Mouse (Mus musculus) limb, embryonic 11.5 days (tissue): ENCODE measurements around the gene Ptcd2. TPM values are rescaled to one million over a fixed set of nuclear protein-coding genes. Genes with fewer than 3 reads are reported as not detected.
A peak's percentile ranks its signal among the peaks of the same experiment; 100 is the strongest.

Experiments
- ATAC-seq: fragments of 200-750 bp; cut with Nextera tagmentation; 2 replicates; pipeline ENCODE4 v1.8.0; 2017; ENCODE audit warnings: low read depth; ENCODE audit not compliant: insufficient number of reproducible peaks, low FRiP score, low TSS enrichment
- DNase-seq: peaks from one replicate; pipeline ENCODE4 v3.0.0-alpha.2; 2015; ENCODE audit warnings: low spot score
- H3K27ac ChIP-seq: fragments of 300-500 bp; sonication (generic); replicated peaks from 2 replicates; pipeline ENCODE4 v1.5.1; 2014; ENCODE audit warnings: low read depth, mild to moderate bottlenecking, low read length
- H3K27me3 ChIP-seq: fragments of 300-500 bp; sonication (generic); 2 replicates; pipeline ENCODE4 v1.6.1; 2014; ENCODE audit warnings: mild to moderate bottlenecking, low read length, mixed read lengths; ENCODE audit not compliant: control insufficient read depth, insufficient read depth
- H3K36me3 ChIP-seq: fragments of 300-500 bp; sonication (generic); 2 replicates; pipeline ENCODE4 v1.6.1; 2014; ENCODE audit warnings: mild to moderate bottlenecking, low read length, moderate library complexity, mixed read lengths; ENCODE audit not compliant: control insufficient read depth, insufficient read depth
- H3K4me1 ChIP-seq: fragments of 300-500 bp; sonication (generic); 2 replicates; pipeline ENCODE4 v1.6.1; 2014; ENCODE audit warnings: low read length, mixed read lengths; ENCODE audit not compliant: control insufficient read depth, insufficient read depth
- H3K4me2 ChIP-seq: fragments of 300-500 bp; sonication (generic); 2 replicates; pipeline ENCODE4 v1.6.1; 2014; ENCODE audit warnings: low read depth, mild to moderate bottlenecking, moderate library complexity; ENCODE audit not compliant: severe bottlenecking
- H3K4me3 ChIP-seq: fragments of 300-500 bp; sonication (generic); 2 replicates; pipeline ENCODE4 v1.5.1; 2014; ENCODE audit warnings: low read depth, low read length
- H3K9ac ChIP-seq: fragments of 300-500 bp; sonication (generic); 2 replicates; pipeline ENCODE4 v1.6.1; 2014; ENCODE audit warnings: mild to moderate bottlenecking, low read length
- H3K9me3 ChIP-seq: fragments of 300-500 bp; sonication (generic); 2 replicates; pipeline ENCODE4 v1.6.1; 2016; ENCODE audit warnings: low read length; ENCODE audit not compliant: control insufficient read depth
- WGBS: fragments of 180-500 bp; shearing (Covaris S2); extraction: QIAGEN DNeasy Blood & Tissue Kit; methylation state at CpG from one replicate; pipeline ENCODE4 v1.1.7; 2014; 5-methylcytosine and 5-hydroxymethylcytosine counted together
- polyA plus RNA-seq: library from polyadenylated mRNA; unstranded; fragments of >200 nt; fragmentation: Nextera tagmentation; extraction: Ambion mirVana; gene quantifications from 2 replicates; pipeline ENCODE4 v1.2.1, GENCODE M21; 2014

The Ptcd2 gene
- polyA plus RNA-seq, 1 experiment from 2014 or later, result 58.7 TPM

DNA sequence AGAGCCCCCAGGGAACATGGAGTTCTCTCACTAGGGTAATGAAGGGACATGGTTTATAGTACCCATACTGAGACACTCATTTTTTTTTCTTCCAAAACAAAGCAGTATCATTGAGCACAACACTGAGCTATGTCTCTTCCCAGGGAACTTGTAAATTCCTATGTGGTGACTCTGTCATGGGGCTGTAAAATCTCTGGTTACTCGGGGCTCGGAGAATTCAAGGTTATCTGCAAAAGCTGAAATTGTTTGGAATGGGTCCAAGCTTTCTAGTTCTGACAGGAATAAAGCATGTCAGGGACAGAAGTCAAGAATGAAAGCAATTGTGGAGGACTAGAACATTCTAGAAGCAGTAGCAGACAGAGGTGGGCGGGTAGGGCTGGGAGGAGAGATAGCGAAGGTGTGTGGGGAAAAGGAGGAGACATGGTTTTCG is 36.6 kb downstream of the Ptcd2 start:
- WGBS, result 82% methylated on average over 5 of the region's 5 CpGs
- no peak for DNase-seq
- H3K27ac ChIP-seq, result no peak overlapping the region

DNA sequence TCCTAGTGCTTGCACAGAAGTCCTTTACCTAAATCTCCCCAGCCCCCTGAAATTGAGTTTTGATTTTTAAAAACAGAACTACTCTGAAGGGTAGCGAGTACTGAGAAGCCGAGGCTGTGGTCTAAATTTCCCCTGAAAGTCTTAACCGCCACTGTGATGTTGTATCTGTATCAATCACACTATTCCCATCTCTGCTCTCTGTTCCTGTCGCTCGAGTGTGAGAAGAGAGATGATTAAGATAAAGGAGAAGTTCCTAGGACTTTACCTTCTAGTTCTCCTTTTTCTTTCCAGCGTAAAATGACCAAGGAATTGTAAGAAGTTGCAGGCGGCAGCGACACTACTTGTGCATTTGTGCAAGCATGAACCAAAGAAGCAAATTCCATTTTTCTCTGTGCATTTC is 38.3 kb downstream of the Ptcd2 start:
- H3K4me1 ChIP-seq, result no peaks in the 10 kb centered on the region
- H3K27me3 ChIP-seq, result no peaks in the 10 kb centered on the region
- H3K4me2 ChIP-seq, result no peak overlapping the region
- H3K9ac ChIP-seq, result no peak overlapping the region
- H3K36me3 ChIP-seq, result no peaks in the 10 kb centered on the region
- H3K27ac ChIP-seq, result no peak overlapping the region
- no peak for ATAC-seq
- H3K9me3 ChIP-seq, result no peaks in the 10 kb centered on the region
- no peak for DNase-seq
- no peak overlapping the region for H3K4me3 ChIP-seq
- 86% methylated on average over 8 of the region's 8 CpGs for WGBS

More for the DNA sequence above, 36.6 kb downstream of the Ptcd2 start:
- no peak for ATAC-seq
- Histone ChIP-seq H3K4me1 (no peaks in the 10 kb centered on the region), H3K9me3 (no peaks in the 10 kb centered on the region), H3K9ac (no peak overlapping the region), H3K27me3 (no peaks in the 10 kb centered on the region), H3K4me3 (no peak overlapping the region), H3K4me2 (no peak overlapping the region), H3K36me3 (no peaks in the 10 kb centered on the region)

DNA sequence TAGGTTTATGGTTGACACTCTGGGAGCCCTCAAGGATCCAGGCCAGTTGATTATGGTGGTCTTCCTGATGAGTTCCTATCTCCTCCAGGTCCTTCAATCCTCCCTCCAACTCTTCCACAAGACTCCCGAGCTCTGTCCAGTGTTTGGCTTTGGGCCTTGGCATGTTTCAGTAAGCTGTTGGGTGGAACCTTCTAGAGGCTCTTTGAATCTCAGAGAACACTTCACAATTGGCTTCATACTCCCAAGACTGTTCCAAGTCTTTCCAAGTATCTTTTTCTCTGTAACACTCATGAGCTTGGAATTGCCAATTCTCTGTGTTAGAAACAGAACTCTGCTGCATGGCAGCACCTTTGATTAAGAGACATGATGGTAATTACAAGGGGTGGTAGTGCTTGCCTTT is 39.3 kb downstream of the Ptcd2 start:
- no peak for DNase-seq
- Histone ChIP-seq H3K4me1 (no peaks in the 10 kb centered on the region), H3K4me2 (no peak overlapping the region), H3K4me3 (no peak overlapping the region), H3K27me3 (no peaks in the 10 kb centered on the region), H3K9me3 (no peaks in the 10 kb centered on the region), H3K27ac (no peak overlapping the region), H3K9ac (no peak overlapping the region), H3K36me3 (no peaks in the 10 kb centered on the region)
- 79% methylated on average over 1 of the region's 1 CpGs for WGBS
- no peak for ATAC-seq

- H3K27ac ChIP-seq, result no peak overlapping the region
Measured at GRCm38 (mm10) chr13:99304365-99304764, 40.1 kb downstream of the Ptcd2 start.

DNA sequence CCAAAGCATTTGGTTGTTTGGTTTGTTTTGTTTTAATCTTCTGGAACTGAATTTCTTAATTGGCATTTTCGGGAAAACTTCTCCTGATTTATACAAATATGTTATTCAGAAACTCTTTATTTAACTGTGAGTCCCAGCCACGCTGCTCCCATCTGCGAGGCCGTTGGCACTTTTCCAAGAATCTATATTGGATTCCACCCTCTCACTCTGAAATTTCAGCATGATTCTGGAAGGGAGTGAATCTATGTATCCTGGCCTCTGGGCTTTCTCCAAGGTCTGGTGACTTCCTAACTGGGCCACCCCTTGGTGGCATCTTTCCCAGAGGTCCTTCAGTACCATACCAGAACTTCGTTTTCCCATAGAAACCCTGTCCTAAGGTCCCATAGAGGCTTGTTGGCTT is 40.7 kb downstream of the Ptcd2 start:
- 88% methylated on average over 5 of the region's 5 CpGs for WGBS
- ATAC-seq (no peak), DNase-seq (no peak)
- H3K9me3 ChIP-seq, result no peaks in the 10 kb centered on the region
- H3K27ac ChIP-seq, result no peak overlapping the region
- H3K9ac ChIP-seq, result no peak overlapping the region
- H3K27me3 ChIP-seq, result no peaks in the 10 kb centered on the region
- H3K4me3 ChIP-seq, result no peak overlapping the region
- H3K36me3 ChIP-seq, result no peaks in the 10 kb centered on the region
- no peaks in the 10 kb centered on the region for H3K4me1 ChIP-seq
- H3K4me2 ChIP-seq, result no peak overlapping the region

More at GRCm38 (mm10) chr13:99304365-99304764, 40.1 kb downstream of the Ptcd2 start:
- Histone ChIP-seq H3K9me3 (no peaks in the 10 kb centered on the region), H3K9ac (no peak overlapping the region), H3K4me1 (no peaks in the 10 kb centered on the region), H3K27me3 (no peaks in the 10 kb centered on the region), H3K4me2 (no peak overlapping the region), H3K36me3 (no peaks in the 10 kb centered on the region), H3K4me3 (no peak overlapping the region)
- no peak for DNase-seq
- WGBS, result 71% methylated on average over 11 of the region's 11 CpGs
- peak; percentile 51; the same call in 1 of the 2 replicates for ATAC-seq

DNA sequence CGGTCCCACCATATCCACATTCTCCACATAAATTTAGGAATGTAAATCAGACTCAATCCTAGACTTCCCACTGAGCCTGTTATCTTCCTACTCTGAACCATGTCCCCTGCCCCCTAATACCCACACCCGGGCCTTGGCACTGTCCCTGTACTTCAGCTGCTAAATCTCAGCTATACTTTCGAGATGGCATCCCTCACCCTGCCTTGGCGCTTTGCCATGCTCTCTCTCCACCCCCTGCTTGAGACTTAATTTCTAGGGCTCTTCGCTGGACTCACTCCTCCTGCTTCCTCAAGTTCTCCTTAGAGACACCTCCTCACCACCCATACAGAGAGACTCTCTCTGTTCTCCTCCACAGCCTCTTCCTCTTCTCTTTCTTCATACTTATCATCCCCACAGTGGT is 44.6 kb downstream of the Ptcd2 start:
- no peak overlapping the region for H3K9ac ChIP-seq
- WGBS, result 94% methylated on average over 5 of the region's 5 CpGs
- H3K36me3 ChIP-seq, result no peaks in the 10 kb centered on the region
- no peaks in the 10 kb centered on the region for H3K27me3 ChIP-seq
- H3K4me1 ChIP-seq, result 0 out of 2 replicates have a peak, but pooled peaks cover 3% of the 10 kb centered on the region
- DNase-seq (no peak), ATAC-seq (no peak)
- H3K4me3 ChIP-seq, result no peak overlapping the region
- no peak overlapping the region for H3K4me2 ChIP-seq
- no peak overlapping the region for H3K27ac ChIP-seq
- no peaks in the 10 kb centered on the region for H3K9me3 ChIP-seq

GRCm38 (mm10) chr13:99294176-99294575 is 50.3 kb downstream of the Ptcd2 start:
- no peak overlapping the region for H3K4me3 ChIP-seq
- H3K9me3 ChIP-seq, result no peaks in the 10 kb centered on the region
- no peaks in the 10 kb centered on the region for H3K27me3 ChIP-seq
- no peak overlapping the region for H3K27ac ChIP-seq
- H3K36me3 ChIP-seq, result no peaks in the 10 kb centered on the region
- ATAC-seq (no peak), DNase-seq (no peak)
- 95% methylated on average over 13 of the region's 13 CpGs for WGBS
- H3K9ac ChIP-seq, result no peak overlapping the region
- 0 out of 2 replicates have a peak, but pooled peaks cover 3% of the 10 kb centered on the region for H3K4me1 ChIP-seq
- H3K4me2 ChIP-seq, result no peak overlapping the region

DNA sequence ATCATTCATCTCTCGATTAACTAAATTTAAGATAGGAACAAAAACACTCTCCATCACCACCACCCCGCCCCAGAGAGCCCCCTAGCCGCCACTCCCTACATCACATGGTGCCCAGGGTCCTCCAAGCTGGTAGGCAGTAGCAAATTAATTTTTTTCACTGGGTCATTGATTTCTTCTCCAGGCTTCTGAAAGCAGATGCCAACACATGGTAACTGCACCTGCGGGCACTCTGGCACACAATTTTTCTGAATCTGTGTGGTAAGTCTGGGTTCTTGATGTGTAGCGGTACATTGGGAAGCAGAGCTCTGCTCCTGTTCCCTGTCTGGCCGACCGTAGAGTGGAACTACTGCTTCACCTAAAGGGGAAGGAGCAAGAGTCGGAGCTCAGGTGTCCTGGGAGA is 53.7 kb downstream of the Ptcd2 start:
- Histone ChIP-seq H3K4me1 (no peaks in the 10 kb centered on the region), H3K9ac (no peak overlapping the region), H3K36me3 (no peaks in the 10 kb centered on the region), H3K4me2 (no peak overlapping the region), H3K4me3 (no peak overlapping the region), H3K27ac (no peak overlapping the region), H3K27me3 (no peaks in the 10 kb centered on the region), H3K9me3 (no peaks in the 10 kb centered on the region)
- DNase-seq (no peak), ATAC-seq (no peak)
- WGBS, result 91% methylated on average over 8 of the region's 8 CpGs

GRCm38 (mm10) chr13:99287786-99288185 is 56.7 kb downstream of the Ptcd2 start:
- no peaks in the 10 kb centered on the region for H3K4me1 ChIP-seq
- DNase-seq, result no peak
- no peaks in the 10 kb centered on the region for H3K36me3 ChIP-seq
- no peak overlapping the region for H3K27ac ChIP-seq
- ATAC-seq, result no peak
- no peaks in the 10 kb centered on the region for H3K27me3 ChIP-seq
- H3K4me2 ChIP-seq, result no peak overlapping the region
- no peaks in the 10 kb centered on the region for H3K9me3 ChIP-seq
- 88% methylated on average over 9 of the region's 9 CpGs for WGBS
- no peak overlapping the region for H3K4me3 ChIP-seq
- no peak overlapping the region for H3K9ac ChIP-seq
